Mouse (Mus musculus): ENCODE measurements around the gene Gm14147. TPM values are rescaled to one million over a fixed set of nuclear protein-coding genes. Genes with fewer than 3 reads are reported as not detected.
"Not testable (repeated sequence)": the region's sequence is repeated elsewhere in the genome, so short reads cannot be mapped to it uniquely, and the experiment has no call there.

The Gm14147 gene
- not detected in 2 replicates for polyA plus RNA-seq (2012; rRNA removed)

DNA sequence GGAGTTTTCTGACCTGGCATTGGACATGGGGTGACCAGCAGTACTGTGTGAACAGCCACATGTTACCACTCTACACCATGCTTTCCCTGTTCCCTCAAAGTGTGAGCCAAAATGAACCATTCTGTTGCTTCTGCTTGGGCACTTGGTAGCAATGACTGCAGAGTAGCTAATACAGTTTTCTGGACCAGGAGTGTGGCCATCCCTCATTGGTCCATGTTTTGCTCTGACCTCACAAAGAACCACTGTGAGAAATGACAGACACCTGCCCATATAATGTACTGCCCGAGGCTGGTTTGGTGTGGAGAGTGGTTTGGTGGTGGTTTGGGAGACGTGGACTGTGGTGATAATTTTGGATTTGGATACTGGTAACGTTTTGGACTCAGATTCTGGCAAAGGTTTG is at the start of gene Gm14147:
Gm14147 (plus strand) TSS at position 301 of the 400 bp plus-strand sequence.
- not testable (repeated sequence) for DNase-seq; H3K4me3 ChIP-seq (replicated peaks; ENCODE audit: extremely low read depth, low read depth, low read length); H3K4me1 ChIP-seq (ENCODE audit: control insufficient read depth, insufficient read depth, low read length)
- WGBS: no CpG with 5 or more reads among the region's 3 CpGs

DNA sequence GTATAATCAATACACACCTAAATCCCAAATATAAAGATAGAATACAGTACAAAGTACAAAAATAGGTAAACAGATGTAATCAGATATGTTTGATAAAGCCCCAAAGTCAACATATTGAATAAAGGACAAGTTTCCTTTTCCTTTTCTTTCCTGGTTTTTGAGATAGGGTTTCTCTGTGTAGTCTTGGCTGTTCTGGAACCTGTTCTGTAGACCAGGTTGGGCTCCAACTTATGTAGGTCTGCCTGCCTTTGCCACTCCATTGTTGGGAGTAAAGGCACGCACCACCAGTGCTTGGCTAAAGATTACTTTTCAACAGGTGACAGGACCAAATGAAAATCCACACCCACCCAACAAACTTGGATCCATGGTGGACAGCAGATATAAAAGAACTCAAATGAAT is 41.4 kb upstream of the Gm14147 start:
- DNase-seq: no peak
- H3K4me3 ChIP-seq (replicated peaks; ENCODE audit: extremely low read depth, low read depth, low read length): no peak overlapping the region
- WGBS: 68% methylated on average over 1 of the region's 1 CpGs
- no peak for TF ChIP-seq CTCF (IDR thresholded peaks at IDR 0.05; ENCODE audit: insufficient read depth, low read length)
- no peaks in the 10 kb centered on the region for H3K4me1 ChIP-seq (ENCODE audit: control insufficient read depth, insufficient read depth, low read length)

DNA sequence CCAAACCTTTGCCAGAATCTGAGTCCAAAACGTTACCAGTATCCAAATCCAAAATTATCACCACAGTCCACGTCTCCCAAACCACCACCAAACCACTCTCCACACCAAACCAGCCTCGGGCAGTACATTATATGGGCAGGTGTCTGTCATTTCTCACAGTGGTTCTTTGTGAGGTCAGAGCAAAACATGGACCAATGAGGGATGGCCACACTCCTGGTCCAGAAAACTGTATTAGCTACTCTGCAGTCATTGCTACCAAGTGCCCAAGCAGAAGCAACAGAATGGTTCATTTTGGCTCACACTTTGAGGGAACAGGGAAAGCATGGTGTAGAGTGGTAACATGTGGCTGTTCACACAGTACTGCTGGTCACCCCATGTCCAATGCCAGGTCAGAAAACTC is 5.8 kb upstream of the Gm14147 start, which contains the start of gene Gm14151:
Gm14151 (minus strand) TSS at position 101 of the 400 bp plus-strand sequence.
- H3K4me3 ChIP-seq (replicated peaks; ENCODE audit: extremely low read depth, low read depth, low read length); H3K4me1 ChIP-seq (ENCODE audit: control insufficient read depth, insufficient read depth, low read length); DNase-seq: not testable (repeated sequence)
- WGBS: no CpG with 5 or more reads among the region's 3 CpGs

Other genes with a start within 250 kb of the Gm14147 start
- 59.1 and 60.0 TPM in 2 replicates for gene Abhd12, start 193.5 kb upstream of the Gm14147 start, polyA plus RNA-seq (2012; rRNA removed)
- gene Gins1, start 192.8 kb upstream of the Gm14147 start, polyA plus RNA-seq (2012; rRNA removed): 0.39 and 0.49 TPM in 2 replicates
- 2.0 and 2.2 TPM in 2 replicates for gene Ninl, start 58.9 kb upstream of the Gm14147 start, polyA plus RNA-seq (2012; rRNA removed)
- 0.83 and 1.8 TPM in 2 replicates for gene Nanp, start 58.8 kb upstream of the Gm14147 start, polyA plus RNA-seq (2012; rRNA removed)
- gene Gm14151, start 5.9 kb upstream of the Gm14147 start, polyA plus RNA-seq (2012; rRNA removed): not detected in 2 replicates